Mouse (Mus musculus) spleen, adult 2 months (tissue): ENCODE measurements around the gene Bckdk.

Experiments
- CTCF ChIP-seq: fragments of 200-500 bp; IDR thresholded peaks from 2 replicates; pipeline ENCODE4 v1.5.1; 2011; ENCODE audit warnings: mild to moderate bottlenecking, inconsistent platforms; ENCODE audit not compliant: insufficient read depth, insufficient read length, insufficient replicate concordance; ENCODE audit errors: extremely low read depth
- POLR2A ChIP-seq: fragments of 200-500 bp; IDR thresholded peaks from 2 replicates; pipeline ENCODE4 v1.6.1; 2011; ENCODE audit warnings: low read depth, low read length, inconsistent platforms

DNA sequence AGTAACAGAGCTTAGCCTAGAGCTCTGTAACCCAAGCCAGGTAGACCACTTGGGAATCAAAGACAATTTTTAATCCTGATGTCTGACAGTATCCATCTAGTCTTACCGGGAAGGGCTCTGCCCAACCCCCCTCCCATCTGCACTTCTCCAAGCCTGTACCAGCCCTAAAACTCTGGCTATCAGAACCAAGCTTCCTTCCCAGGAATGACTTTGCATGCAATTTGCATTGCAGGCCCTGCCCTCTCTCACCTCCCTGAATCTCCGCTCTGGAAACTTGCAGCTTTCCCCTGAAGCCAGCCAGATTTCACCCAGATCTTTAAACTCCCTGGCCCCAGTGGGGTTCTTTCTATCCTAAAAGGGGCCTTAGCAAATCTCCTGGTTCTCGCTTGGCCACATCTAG is 16.1 kb upstream of the Bckdk start:
- TF ChIP-seq CTCF = no peak
- TF ChIP-seq POLR2A = no peak
